Mouse (Mus musculus) bone marrow, adult 2 months (tissue): Measurements from ENCODE around the gene Kiz.

ENCODE experiments used
- CTCF ChIP-seq: fragments of 200-500 bp; IDR thresholded peaks from 2 replicates; pipeline ENCODE4 v1.5.1; 2011; ENCODE audit warnings: low read length, control low read depth; ENCODE audit not compliant: control insufficient read depth, insufficient read depth
- POLR2A ChIP-seq: fragments of 200-500 bp; IDR thresholded peaks from 2 replicates; pipeline ENCODE4 v1.6.1; 2011; ENCODE audit warnings: low read depth, mild to moderate bottlenecking, control low read depth, low read length, borderline replicate concordance; ENCODE audit not compliant: control insufficient read depth

DNA sequence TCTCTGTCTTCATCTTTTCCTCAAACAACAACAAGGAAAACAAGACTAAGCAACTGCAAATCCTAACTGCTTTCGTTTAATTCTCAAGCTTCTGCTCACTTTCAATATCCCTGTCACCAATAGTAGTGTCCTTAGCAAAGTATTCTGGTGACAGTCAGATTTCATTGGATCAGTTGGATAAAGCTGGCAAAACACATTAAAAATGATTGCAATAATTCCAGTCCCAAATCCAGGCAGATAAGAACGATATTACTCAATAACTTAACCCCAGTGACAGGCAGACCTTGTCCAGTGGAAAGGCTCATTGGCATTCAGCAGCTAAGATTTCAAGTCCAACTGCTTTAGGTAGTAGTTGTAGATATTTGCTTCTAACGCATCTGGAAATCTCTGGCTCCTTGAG is 119.4 kb downstream of the Kiz start:
- no peak for TF ChIP-seq CTCF
- TF ChIP-seq POLR2A = no peak
